Mouse (Mus musculus): ENCODE results near the gene Gnb2. TPM values are rescaled to one million over a fixed set of nuclear protein-coding genes. Genes with fewer than 3 reads are reported as not detected.

Gene Gnb2
- total RNA-seq, 2 experiments from 2014 or later, result 874 to 885 TPM

DNA sequence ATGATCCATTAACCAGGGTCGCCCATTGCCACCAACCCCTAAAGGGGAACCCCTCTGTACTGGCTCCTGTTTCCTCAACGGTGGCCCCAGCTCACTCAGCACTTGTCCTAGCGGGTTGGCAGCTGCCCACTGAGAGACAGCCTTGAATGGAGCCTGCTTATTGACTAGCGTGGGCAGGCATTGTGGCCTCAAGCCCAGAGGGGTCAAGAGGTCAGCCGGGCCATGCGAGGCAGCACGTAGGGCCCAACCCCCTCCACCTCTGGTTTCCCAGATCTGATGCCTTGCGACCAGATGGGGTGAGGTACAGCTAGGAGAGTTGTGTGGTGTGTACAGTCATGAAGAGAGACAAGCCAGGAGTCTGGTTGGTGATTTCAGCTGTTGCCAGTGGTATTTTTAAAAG lies 51.4 kb downstream of the Gnb2 start:
- peak; percentile 32 for DNase-seq (ENCODE audit: low spot score in 2 of 2)

DNA sequence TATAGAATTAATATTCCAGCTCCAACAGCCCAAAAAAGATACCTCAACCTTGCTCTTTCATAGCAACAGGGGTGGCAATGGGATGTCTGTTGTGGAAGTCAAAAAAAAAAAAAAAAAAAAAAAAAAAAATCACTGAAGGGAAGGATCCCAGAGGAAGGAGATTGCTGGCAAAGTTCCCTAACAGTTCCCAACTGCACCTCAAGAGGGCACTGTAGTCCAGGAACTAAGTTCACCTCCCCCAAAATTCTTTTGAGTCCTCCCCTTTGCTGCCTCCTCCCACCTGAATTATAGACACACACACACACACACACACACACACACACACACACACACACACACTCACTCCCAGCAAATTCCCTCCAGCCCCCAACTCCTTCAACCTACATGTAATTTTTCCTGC lies 52.2 kb downstream of the Gnb2 start:
- peak; percentile 89 to 91 for DNase-seq (ENCODE audit: low spot score in 2 of 2)

Small RNA genes lying within 50 kb of the gene (microRNA-seq; reads per million reads assigned to microRNA genes)
- 1.6 to 2.9 reads per million in 2 experiments for gene Mir6418

Other genes starting within 250 kb of the Gnb2 start
- gene Ache, start 246.0 kb downstream of the Gnb2 start, total RNA-seq (2021), result 10 to 100 TPM; 93.0 to 97.4 TPM
- 10 to 100 TPM; 20.4 to 21.8 TPM for gene Ufsp1, start 238.9 kb downstream of the Gnb2 start, total RNA-seq (2021)
- gene Srrt, start 225.8 kb downstream of the Gnb2 start, total RNA-seq (2021), result 100 to 1,000 TPM; 188 to 191 TPM
- 1 to 10 TPM; 6.2 to 7.7 TPM for gene Trip6, start 219.1 kb downstream of the Gnb2 start, total RNA-seq (2021)
- 10 to 100 TPM; 28.8 to 30.7 TPM for gene Slc12a9, start 199.9 kb downstream of the Gnb2 start, total RNA-seq (2021)
- 1 to 10 TPM; 8.3 to 9.3 TPM for gene Ephb4, start 183.4 kb downstream of the Gnb2 start, total RNA-seq (2021)
- under 1 TPM; 0.36 to 0.43 TPM for gene Zan, start 56.4 kb downstream of the Gnb2 start, total RNA-seq (2021)
- 10 to 100 TPM; 30.7 to 36.5 TPM for gene Pop7, start 31.0 kb downstream of the Gnb2 start, total RNA-seq (2021)
- gene Gigyf1, start 15.0 kb downstream of the Gnb2 start, total RNA-seq (2021), result 10 to 100 TPM; 40.2 to 50.4 TPM
- gene Epo, start 268 bp downstream of the Gnb2 start, total RNA-seq (2021), result not detected
- 100 to 1,000 TPM; 124 to 134 TPM for gene Actl6b, start 20.0 kb upstream of the Gnb2 start, total RNA-seq (2021)
- gene Tfr2, start 36.3 kb upstream of the Gnb2 start, total RNA-seq (2021), result 10 to 100 TPM; 22.4 to 23.0 TPM
- gene Mospd3, start 67.5 kb upstream of the Gnb2 start, total RNA-seq (2021), result 10 to 100 TPM; 46.1 to 51.8 TPM
- gene Pcolce, start 80.3 kb upstream of the Gnb2 start, total RNA-seq (2021), result 10 to 100 TPM; 10.7 to 12.0 TPM
- under 1 TPM; 0.27 to 0.36 TPM for gene Fbxo24, start 95.5 kb upstream of the Gnb2 start, total RNA-seq (2021)
- gene Lrch4, start 95.6 kb upstream of the Gnb2 start, total RNA-seq (2021), result 10 to 100 TPM; 13.2 to 20.1 TPM
- gene Gm20605, start 95.7 kb upstream of the Gnb2 start, total RNA-seq (2021), result 1 to 10 TPM; 8.7 to 8.9 TPM
- gene Sap25, start 107.8 kb upstream of the Gnb2 start, total RNA-seq (2021), result 1 to 10 TPM; 5.0 to 7.5 TPM
- gene Irs3, start 112.2 kb upstream of the Gnb2 start, total RNA-seq (2021), result under 1 TPM; 0.18 to 0.25 TPM
- gene Agfg2, start 151.2 kb upstream of the Gnb2 start, total RNA-seq (2021), result 10 to 100 TPM; 46.2 to 46.9 TPM
- gene Nyap1, start 208.1 kb upstream of the Gnb2 start, total RNA-seq (2021), result 100 to 1,000 TPM; 100 to 105 TPM
- 100 to 1,000 TPM; 141 to 146 TPM for gene Tsc22d4, start 212.2 kb upstream of the Gnb2 start, total RNA-seq (2021)
- 10 to 100 TPM; 23.2 to 31.6 TPM for gene Ppp1r35, start 245.3 kb upstream of the Gnb2 start, total RNA-seq (2021)